Mouse (Mus musculus) lung, postnatal 10 days (tissue): ENCODE measurements around the gene Ccdc9.
"Not testable (repeated sequence)": the region's sequence is repeated elsewhere in the genome, so short reads cannot be mapped to it uniquely, and the experiment has no call there.

Experiments used
- DNase-seq: peaks from one replicate; pipeline ENCODE4 v3.0.0; 2021

Gene Ccdc9

DNA sequence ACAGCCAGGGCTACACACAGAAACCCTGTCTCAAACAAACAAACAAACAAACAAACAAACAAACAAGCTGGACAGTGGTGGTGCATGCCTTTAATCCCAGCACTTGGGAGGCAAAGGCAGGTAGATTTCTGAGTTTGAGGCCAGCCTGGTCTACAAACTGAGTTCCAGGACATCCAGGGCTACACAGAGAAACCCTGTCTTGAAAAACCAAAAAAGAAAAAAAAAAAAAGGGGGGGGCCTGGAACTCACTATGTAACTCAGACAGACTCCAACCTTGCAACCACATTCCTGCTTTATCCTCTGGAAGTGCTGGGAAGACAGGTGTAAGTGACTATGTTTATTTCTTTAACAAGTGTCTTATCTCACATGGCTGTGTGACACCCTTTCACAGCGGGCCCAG, 21.5 kb upstream of the Ccdc9 start, which contains the start of gene Bbc3:
Gene Bbc3, plus strand, starts transcription at position 301 of the 400 bp plus-strand sequence.
- not testable (repeated sequence) for DNase-seq

DNA sequence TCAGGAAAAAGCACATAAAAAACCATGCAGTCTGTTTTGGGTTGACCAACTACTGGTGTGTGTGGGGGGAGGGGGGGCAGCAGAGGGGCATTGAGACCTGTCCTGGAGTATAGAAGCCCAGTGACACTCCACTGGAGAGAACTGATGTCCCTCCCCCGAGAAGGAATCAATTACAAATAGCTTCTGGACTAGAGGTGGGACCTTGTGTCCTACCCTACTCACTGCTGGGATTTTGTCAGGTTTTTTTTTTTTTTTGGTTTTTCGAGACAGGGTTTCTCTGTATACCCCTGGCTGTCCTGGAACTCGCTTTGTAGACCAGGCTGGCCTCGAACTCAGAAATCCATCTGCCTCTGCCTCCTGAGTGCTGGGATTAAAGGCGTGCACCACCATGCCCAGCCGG, 20.5 kb upstream of the Ccdc9 start:
- not testable (repeated sequence) for DNase-seq

- peak; percentile 93 for DNase-seq
These were observed 12.9 kb upstream of the Ccdc9 start for GRCm38 (mm10) chr7:16299419-16300035.

GRCm38 (mm10) chr7:16298927-16299326, 12.3 kb upstream of the Ccdc9 start:
- no peak for DNase-seq

DNA sequence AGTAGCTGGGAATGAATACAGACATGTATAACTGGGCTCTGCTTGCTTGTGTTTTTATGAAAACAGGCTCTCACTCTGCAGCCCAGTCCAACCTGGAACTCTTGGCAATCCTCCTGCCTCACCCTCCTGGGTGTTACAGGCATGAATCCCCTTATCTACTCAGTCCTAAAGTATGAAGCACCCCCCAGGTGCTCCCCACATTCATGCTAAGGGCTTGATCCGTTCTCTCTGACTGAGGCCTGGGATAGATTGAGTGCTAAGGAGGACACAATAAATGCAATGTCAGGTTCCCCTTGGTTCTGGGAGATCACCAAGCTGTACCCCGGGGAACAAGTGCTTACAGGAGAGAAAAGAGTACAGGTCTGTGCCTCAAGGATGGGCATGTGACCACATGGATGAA, 11.0 kb upstream of the Ccdc9 start:
- DNase-seq = no peak

GRCm38 (mm10) chr7:16296766-16297390, 10.3 kb upstream of the Ccdc9 start:
- peak; percentile 98 for DNase-seq

DNA sequence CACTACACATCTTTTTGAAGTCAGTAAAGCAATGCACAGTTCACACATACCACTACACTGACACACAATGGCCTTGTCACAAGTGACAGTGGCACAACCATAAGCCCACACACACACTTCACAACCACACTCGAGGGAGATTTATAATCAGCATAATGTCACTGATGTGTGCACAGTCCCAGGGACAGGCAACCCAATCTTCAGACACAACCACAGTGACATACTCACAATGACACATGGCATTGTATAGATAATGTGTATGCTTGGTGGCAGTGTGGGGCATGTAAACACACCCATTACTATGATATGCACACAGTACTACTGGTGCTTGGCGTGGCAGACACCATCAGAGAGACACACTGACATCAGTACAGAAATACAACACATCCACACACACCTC, 9.6 kb upstream of the Ccdc9 start:
- DNase-seq = no peak

- DNase-seq = peak; percentile 86
These were observed 8.8 kb upstream of the Ccdc9 start for GRCm38 (mm10) chr7:16295321-16295900.

- peak; percentile 97 for DNase-seq
These were observed 8.2 kb upstream of the Ccdc9 start for GRCm38 (mm10) chr7:16294837-16295236.

DNA sequence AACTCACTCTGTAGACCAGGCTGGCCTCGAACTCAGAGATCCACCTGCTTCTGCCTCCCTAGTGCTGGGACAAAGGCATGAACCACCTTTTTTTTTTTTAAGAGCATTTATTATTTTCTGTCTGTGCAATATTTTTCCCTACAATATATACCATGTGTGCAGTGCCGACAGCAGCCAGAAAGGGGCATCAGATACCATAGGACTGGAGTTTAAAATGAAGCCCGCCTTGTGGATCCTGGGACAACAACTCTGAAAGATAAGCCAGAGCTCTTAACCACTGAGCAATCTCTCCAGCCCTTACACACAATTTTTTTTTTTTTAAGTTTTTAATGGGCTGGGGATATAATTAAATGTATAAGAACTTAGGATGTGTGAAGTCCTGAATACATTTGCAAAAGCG, 7.8 kb upstream of the Ccdc9 start:
- peak; percentile 76 for DNase-seq

DNA sequence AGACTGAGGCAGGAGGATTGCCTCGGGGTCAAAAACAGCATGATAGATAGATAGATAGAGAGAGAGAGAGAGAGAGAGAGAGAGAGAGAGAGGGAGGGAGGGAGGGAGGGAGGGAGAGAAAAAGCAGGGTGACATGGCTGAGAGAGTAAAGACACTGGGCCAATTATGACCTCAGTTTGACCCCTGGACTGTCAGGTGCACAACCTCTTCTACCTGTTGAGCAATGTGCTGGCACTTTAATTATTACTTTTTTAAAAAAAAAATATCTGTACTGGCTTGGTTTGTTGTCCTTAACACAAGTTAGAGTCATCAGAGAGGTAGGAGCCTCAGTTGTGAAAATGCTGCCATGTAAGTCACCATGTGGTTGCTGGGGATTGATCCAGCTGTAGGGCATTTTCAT, 1.2 kb upstream of the Ccdc9 start:
- no peak for DNase-seq

GRCm38 (mm10) chr7:16287016-16287415, 421 bp upstream of the Ccdc9 start:
- no peak for DNase-seq

- peak; percentile 94 for DNase-seq
These were observed 1.1 kb downstream of the Ccdc9 start for GRCm38 (mm10) chr7:16285450-16286025.

GRCm38 (mm10) chr7:16284904-16285303, 1.7 kb downstream of the Ccdc9 start:
- no peak for DNase-seq

DNA sequence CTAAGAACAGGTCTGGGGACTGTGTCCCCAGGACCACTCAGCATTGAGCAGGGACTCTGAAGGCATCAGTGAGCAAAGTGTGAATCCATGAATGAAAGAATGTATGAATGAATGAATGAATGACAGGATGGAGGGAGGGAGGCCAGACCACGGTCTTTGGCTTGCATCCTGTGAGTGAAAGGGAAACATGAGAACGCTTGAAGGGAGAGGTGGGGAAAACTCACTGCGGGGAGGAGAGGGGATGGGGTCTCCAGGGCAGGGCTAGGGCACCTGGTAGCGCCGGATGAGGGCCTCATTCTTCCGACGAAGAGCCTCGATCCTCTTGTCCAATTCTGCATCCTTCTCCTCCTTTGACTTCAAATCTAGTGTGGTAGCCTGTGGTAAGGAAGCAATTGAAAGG, 2.6 kb downstream of the Ccdc9 start:
- DNase-seq = no peak

GRCm38 (mm10) chr7:16282334-16282733, 4.3 kb downstream of the Ccdc9 start:
- DNase-seq = no peak

GRCm38 (mm10) chr7:16280721-16281120, 5.9 kb downstream of the Ccdc9 start:
- no peak for DNase-seq

GRCm38 (mm10) chr7:16274922-16275890, 11.4 kb downstream of the Ccdc9 start:
- DNase-seq = no peak

GRCm38 (mm10) chr7:16273766-16274140, 12.8 kb downstream of the Ccdc9 start:
- DNase-seq = peak; percentile 76

- DNase-seq = peak; percentile 95
These were observed 13.4 kb downstream of the Ccdc9 start, which contains the start of gene Inafm1 for GRCm38 (mm10) chr7:16273081-16273765. TSS of gene Inafm1 (minus strand) at chr7:16273617.

DNA sequence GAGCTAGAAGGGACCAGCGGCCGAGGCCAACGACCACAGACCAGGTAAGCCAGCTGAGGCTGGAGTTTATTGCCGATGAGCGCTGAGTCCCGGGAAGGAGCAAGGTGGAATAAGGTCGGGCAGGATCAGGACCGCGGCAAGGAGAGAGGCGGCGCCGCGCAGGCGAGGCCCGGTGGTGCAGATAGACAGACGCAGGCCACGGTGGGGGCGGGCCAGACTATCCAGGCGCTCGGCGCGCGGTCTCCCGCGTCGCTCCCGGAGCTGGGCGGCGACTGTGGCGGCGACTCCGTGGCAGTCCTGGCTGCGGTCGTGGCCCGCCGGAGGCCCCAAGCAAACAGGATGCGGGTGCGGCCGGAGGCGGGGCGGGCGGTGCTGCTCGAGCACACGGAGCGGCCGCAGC, 13.9 kb downstream of the Ccdc9 start:
- DNase-seq = peak; percentile 81

GRCm38 (mm10) chr7:16271139-16271538, 15.5 kb downstream of the Ccdc9 start:
- no peak for DNase-seq
